Mouse (Mus musculus): ENCODE data around the gene Col4a2.

DNA sequence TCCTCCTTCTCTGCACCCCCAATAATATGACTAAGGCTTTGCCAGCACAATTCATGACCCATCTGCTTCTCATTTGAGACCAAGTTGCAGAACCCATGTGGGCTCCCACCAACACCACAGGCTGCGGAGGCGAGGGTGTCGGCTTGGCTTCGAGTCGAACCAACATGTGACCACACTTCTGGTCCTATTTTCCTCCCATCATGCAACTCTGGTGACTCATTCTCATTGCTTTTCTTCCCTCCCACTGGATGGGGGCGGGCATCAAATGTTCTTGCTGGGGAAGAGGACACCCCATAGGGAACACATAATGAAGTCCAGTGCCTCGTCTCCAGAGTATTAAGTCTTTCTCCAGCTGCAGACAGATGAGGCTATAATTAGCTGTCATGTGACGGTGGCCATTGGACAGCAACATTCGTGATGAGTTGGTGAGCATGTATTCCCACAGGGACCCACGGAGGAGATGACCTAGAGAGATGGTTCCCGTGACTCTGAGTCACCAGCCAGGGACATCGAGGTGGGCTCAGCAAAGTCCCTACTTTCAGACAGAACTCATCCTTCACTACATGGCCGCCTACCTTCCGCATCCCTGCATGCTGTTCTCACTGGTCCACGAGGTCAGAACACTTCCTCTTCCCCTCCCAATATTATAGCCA is 39.0 kb upstream of the Col4a2 start:
- no peak for TF ChIP-seq POLR2A (IDR thresholded peaks at IDR 0.05; ENCODE audit: low read depth, low read length)
- no peak for TF ChIP-seq CTCF (IDR thresholded peaks at IDR 0.05; ENCODE audit: extremely low read depth, insufficient read depth, insufficient read length, insufficient replicate concordance)
